Mouse (Mus musculus) lung, adult 2 months (tissue): ENCODE measurements around the gene Tet3. TPM values are rescaled to one million over a fixed set of nuclear protein-coding genes. Genes with fewer than 3 reads are reported as not detected.

Source experiments
- DNase-seq: peaks from one replicate; pipeline ENCODE4 v3.0.0; 2022
- H3K4me1 ChIP-seq: fragments of 200-500 bp; 2 replicates; pipeline ENCODE4 v1.6.1; 2011; ENCODE audit warnings: low read length; ENCODE audit not compliant: control insufficient read depth, insufficient read depth
- H3K4me3 ChIP-seq: fragments of 200-500 bp; replicated peaks from 2 replicates; pipeline ENCODE3; 2011; ENCODE audit warnings: low read depth, mild to moderate bottlenecking, control low read depth, low read length; ENCODE audit errors: extremely low read depth
- CTCF ChIP-seq: fragments of 200-500 bp; IDR thresholded peaks from 2 replicates; pipeline ENCODE4 v1.5.1; 2011; ENCODE audit warnings: mild to moderate bottlenecking, low read length, control low read depth; ENCODE audit not compliant: insufficient read depth
- POLR2A ChIP-seq: fragments of 200-500 bp; IDR thresholded peaks from 2 replicates; pipeline ENCODE4 v1.6.1; 2011; ENCODE audit warnings: low read depth, mild to moderate bottlenecking, control low read depth, low read length, borderline replicate concordance; ENCODE audit errors: extremely low read depth
- WGBS: fragments of 180-500 bp; shearing (Covaris S2); methylation state at CpG from one replicate; pipeline ENCODE4 v1.1.7; 2018; 5-methylcytosine and 5-hydroxymethylcytosine counted together
- polyA plus RNA-seq: library from polyadenylated mRNA; depleted of rRNA; stranded (reverse); fragments of >200 nt; gene quantifications from 2 replicates; pipeline ENCODE4 v1.2.3, GENCODE M21; 2012

Tet3 gene
- polyA plus RNA-seq, 1 experiment: 22.4 TPM

DNA sequence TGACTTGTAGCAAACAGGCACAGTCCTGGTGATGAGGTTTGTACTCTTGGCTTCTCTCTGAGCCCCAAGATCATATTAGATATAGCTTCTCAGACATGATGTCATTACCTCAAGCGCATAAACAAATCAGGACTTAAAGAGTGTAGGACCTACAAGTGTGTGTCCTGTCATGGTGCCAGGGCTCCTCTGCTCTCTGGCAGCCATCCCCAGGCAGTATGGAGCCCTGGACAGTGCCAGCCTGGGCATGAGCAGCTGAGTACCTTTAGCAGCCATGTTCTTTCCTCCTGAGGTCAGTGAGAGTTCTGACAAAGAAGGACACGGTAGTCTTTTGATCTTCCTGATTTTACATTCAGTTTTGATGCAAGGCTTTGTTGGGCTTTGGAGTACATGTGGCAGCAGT is 115.9 kb downstream of the Tet3 start:
- 79% methylated on average over 2 of the region's 2 CpGs for WGBS

DNA sequence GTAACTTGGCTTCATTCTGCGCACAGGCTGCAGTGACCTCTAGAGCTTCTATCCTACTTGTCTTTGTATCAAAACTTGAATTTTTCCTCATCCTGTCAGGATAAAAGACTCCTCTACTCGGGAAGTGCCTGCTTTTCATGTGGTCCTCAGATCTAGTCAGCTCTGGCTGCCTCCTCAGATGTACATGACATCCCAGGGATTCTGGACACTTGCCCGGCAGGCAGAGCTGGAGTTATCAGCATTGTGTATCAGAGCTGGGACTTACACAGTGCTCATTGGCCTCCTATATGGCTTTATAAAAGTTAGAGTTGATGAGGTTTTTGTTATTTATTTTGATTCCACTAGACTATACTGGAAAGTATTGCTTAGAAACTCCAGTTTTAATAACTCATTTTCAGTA is 117.5 kb downstream of the Tet3 start:
- TF ChIP-seq CTCF (no peak), POLR2A (no peak)
- Histone ChIP-seq H3K4me1 (no peaks in the 10 kb centered on the region), H3K4me3 (no peak overlapping the region)
- 68% methylated on average over 3 of the region's 3 CpGs for WGBS
- no peak for DNase-seq

More for the DNA sequence above, 115.9 kb downstream of the Tet3 start:
- no peaks in the 10 kb centered on the region for H3K4me1 ChIP-seq
- TF ChIP-seq POLR2A: no peak
- no peak for TF ChIP-seq CTCF
- H3K4me3 ChIP-seq: no peak overlapping the region
- no peak for DNase-seq

DNA sequence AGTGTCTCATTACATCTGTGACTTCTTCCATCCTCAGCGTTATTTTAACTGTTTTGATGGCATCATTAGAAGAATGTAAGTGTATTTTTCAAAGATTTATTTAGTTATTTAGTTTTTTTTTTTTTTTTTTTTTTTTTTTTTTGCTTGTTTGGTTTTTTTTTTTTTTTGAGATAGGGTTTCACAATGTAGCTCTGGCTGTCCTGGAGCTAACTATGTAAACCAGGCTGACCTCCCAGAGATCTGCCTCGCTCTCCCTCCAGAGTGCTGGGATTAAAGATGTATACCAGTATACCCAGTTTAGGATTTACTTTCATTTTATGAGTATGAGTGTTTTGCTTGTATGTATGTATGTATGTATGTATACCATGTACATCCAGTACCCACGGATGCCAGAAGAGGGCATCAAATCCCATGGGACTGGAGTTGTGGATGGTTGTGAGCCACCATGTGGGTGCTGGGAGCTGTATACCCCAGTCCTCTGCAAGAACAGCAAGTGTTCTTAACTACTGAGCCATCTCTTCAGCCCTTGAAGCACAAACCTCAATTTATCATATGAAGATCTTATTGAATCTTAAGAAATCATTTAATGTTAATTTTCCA is 131.2 kb downstream of the Tet3 start:
- 83% methylated on average over 3 of the region's 3 CpGs for WGBS
- TF ChIP-seq POLR2A (no peak), CTCF (no peak)
- DNase-seq: no peak
- Histone ChIP-seq H3K4me1 (peaks cover 5% of the 10 kb centered on the region), H3K4me3 (no peak overlapping the region)

DNA sequence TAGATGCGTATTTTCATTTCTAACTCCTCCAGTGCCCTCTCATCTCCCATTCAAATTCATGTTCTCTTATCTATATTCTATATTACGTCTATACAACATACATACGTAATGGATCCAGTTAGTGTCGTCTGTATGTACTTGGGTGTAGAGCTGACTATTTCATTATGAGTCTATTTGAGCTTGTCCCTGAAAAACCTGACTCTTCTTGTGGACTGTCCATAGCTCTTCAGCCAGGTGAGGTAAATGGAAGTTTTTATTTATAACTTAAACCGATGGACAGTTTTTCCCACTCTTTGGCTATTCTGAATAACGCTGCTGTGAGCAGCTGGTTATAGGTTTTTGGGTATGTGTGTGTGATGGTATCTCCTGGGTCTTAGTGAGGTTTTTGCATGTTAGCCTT is 132.1 kb downstream of the Tet3 start:
- peak overlapping the region; percentile 81 for H3K4me3 ChIP-seq

DNA sequence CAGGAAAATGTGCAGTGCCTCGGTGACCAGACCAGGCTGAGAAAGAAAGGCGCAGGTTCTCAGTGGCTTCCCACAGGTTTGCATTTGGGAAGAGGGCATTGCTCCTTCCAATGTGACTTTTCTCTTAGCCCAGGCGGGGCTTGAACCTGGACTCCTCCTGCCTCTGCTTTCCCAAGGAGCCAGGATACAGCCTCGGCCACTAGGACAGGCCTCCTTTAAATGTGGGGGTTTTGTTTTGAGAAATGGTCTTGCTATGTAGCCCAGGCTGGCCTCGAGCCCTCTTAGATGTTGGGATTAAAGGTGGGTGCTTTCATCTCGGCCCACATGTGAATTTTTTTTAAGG is 132.5 kb downstream of the Tet3 start:
- DNase-seq: no peak
- no peak for TF ChIP-seq POLR2A
- Histone ChIP-seq H3K4me1 (peaks cover 5% of the 10 kb centered on the region), H3K4me3 (peak overlapping the region; percentile 81)
- 2% methylated on average over 6 of the region's 6 CpGs for WGBS

More for the DNA sequence above, 132.1 kb downstream of the Tet3 start:
- TF ChIP-seq CTCF (no peak), POLR2A (no peak)
- no peak for DNase-seq
- H3K4me1 ChIP-seq: peaks cover 5% of the 10 kb centered on the region
- WGBS: 39% methylated on average over 6 of the region's 6 CpGs

DNA sequence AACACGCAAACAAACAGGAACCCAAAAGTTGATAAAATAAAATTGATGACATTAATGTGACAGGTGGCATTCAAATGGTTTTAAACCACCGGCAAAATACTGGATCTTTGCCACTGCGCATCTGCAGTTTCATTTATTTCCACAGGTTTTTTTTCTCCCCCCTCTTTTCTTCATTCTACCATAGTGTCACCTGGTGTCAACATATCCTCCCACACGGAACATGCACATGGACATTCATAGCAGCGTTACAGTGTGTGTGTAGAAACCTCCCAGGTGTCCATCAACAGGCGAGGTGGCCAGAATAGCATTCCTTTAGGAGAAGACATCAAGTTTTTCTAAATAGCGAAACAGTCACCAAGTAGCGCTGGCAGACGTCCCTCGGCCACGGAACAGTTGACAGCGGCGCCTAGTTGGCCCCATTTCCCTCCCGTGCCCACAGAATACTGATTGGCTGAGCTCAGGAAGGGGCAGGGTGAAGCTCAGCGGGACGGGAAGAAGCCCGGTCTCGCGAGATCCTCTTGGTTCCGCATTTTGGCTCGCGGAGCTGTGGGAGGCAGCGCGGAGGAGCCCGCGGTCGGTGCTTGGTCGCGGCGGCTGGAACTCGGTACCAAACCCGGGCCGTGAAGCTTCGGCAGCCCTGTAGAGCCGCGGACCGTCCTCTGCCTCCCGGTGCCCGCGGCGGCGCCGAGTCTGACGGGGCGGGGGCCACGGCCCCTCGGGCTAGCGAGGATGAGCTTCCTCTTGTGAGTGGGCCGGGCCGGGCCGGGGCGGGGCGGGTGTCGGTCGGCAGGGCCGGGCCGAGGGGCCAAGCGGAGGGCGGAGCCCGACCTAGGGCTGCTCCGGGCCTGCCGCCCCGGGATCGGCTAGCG is 133.1 kb downstream of the Tet3 start, which contains the start of the genes Mthfd2 and Mob1a:
TSS of gene Mthfd2 (minus strand) at position 384 of the 869 bp plus-strand sequence.
TSS of gene Mob1a (plus strand) at position 492 of the 869 bp plus-strand sequence.
- TF ChIP-seq CTCF: no peak
- peak; percentile 95; the same call in 1 of the 2 replicates for TF ChIP-seq POLR2A
- peak; percentile 95 for DNase-seq
- Histone ChIP-seq H3K4me3 (peak within 1 kb of the TSS; percentile 81), H3K4me1 (peaks cover 5% of the 10 kb centered on the region)
- under 1% methylated on average over 63 of the region's 65 CpGs for WGBS

DNA sequence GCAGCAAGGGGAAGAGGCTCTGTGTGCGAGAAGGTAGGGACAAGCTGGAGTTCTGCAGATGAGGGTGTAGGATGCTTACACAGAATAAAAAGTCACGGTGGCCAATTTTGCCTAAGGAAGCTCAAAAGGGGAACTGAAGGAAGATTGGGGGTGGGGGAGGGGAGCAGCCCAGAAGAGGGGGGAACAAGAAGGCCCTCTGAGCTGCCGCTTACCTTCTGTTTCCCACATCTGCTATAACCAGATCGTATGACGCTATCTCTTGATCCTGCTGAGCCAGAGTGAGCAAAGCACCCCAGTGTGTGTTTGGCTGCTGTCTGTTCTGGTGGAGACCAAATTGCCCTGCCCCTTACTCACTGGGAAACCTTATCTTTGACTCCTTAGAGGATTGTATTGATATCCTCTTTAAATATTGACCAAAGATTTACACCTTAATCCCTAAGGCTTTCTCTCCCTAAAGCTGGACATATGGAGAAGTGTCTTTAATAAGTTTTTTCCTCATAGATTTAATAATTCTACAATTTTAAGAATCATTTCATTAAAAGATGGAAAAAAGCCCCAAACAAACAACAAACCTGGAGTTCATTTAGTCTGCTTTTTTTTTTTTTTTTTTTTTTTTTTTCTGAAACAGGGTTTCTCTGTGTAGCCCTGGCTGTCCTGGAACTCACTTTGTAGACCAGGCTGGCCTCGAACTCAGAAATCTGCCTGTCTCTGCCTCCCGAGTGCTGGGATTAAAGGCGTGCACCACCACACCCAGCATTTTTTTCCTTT is 135.0 kb downstream of the Tet3 start:
- peaks cover 5% of the 10 kb centered on the region for H3K4me1 ChIP-seq
- WGBS: 73% methylated on average over 8 of the region's 8 CpGs
- no peak overlapping the region for H3K4me3 ChIP-seq
- TF ChIP-seq POLR2A: no peak
- TF ChIP-seq CTCF: no peak
- DNase-seq: no peak

DNA sequence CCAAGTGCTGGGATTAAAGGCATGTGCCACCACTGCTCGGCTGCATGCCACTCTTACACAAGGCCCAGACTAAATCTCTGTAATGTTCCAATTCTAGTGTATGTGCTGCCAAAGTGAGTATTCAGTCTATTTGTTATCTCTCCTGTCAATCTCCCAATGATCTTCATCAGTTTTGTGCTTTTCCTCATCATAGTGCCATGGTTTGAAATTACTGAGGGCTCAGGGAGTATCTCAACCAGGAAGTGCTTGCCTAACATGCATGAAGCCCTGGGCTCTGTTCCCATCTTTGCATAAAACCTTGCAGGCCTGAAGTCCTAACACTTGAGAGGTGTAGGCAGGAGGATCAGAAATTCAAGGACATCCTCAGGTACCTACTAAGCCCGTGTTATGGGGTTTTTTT is 136.1 kb downstream of the Tet3 start:
- DNase-seq: no peak
- TF ChIP-seq POLR2A (no peak), CTCF (no peak)
- WGBS: 72% methylated on average over 2 of the region's 2 CpGs
- Histone ChIP-seq H3K4me1 (peaks cover 5% of the 10 kb centered on the region), H3K4me3 (no peak overlapping the region)

DNA sequence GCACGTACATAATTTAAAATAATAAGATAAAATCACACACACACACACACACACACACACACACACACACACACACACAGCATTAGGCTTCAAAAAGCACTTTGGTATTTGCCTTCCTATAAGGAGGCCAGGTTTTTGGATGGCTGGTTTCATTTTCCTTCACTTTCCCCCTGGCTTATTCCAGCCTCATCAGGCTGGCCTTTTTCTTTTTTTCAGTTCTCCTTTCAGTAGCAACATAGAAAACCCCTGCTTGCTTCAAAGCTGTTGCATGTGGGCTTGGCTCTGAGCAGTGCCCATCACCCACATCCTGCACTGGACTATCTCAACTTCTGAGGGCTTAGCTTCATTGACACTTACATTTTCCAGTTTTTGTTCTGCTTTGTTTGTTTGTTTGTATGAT is 137.0 kb downstream of the Tet3 start:
- TF ChIP-seq CTCF (no peak), POLR2A (no peak)
- WGBS: 56% methylated on average over 1 of the region's 1 CpGs
- DNase-seq: no peak

More for the DNA sequence above, 137.0 kb downstream of the Tet3 start:
- Histone ChIP-seq H3K4me3 (no peak overlapping the region), H3K4me1 (peaks cover 5% of the 10 kb centered on the region)
